Mouse (Mus musculus): ENCODE results near the gene Wfdc5.

GRCm38 (mm10) chr2:164175850-164176249 is 6.7 kb downstream of the Wfdc5 start:
- TF ChIP-seq CTCF (IDR thresholded peaks at IDR 0.05; ENCODE audit: low read depth, low read length) (no peak), POLR2A (IDR thresholded peaks at IDR 0.05; ENCODE audit: borderline replicate concordance, low read depth, low read length) (no peak)
